Mouse (Mus musculus) heart, embryonic 11.5 days (tissue): ENCODE data around the gene Scg3. TPM values are rescaled to one million over a fixed set of nuclear protein-coding genes. Genes with fewer than 3 reads are reported as not detected.

Experiments
- ATAC-seq: fragments of 200-750 bp; cut with Nextera tagmentation; replicated peaks from 2 replicates; pipeline ENCODE4 v1.8.0; 2017; ENCODE audit warnings: moderate library complexity; ENCODE audit not compliant: insufficient number of reproducible peaks, low FRiP score, low TSS enrichment
- H3K27ac ChIP-seq: fragments of 300-500 bp; sonication (generic); 2 replicates; pipeline ENCODE4 v1.5.1; 2014; ENCODE audit warnings: mild to moderate bottlenecking, low read depth, low read length
- H3K27me3 ChIP-seq: fragments of 300-500 bp; sonication (generic); 2 replicates; pipeline ENCODE4 v1.6.1; 2014; ENCODE audit warnings: mild to moderate bottlenecking, low read length, mixed read lengths; ENCODE audit not compliant: control insufficient read depth, insufficient read depth
- H3K36me3 ChIP-seq: fragments of 300-500 bp; sonication (generic); 2 replicates; pipeline ENCODE4 v1.6.1; 2014; ENCODE audit warnings: mild to moderate bottlenecking, low read length, moderate library complexity, mixed read lengths; ENCODE audit not compliant: control insufficient read depth, insufficient read depth
- H3K4me1 ChIP-seq: fragments of 300-500 bp; sonication (generic); 2 replicates; pipeline ENCODE4 v1.6.1; 2014; ENCODE audit warnings: low read length; ENCODE audit not compliant: control insufficient read depth, insufficient read depth
- H3K4me2 ChIP-seq: fragments of 300-500 bp; sonication (generic); 2 replicates; pipeline ENCODE4 v1.6.1; 2014; ENCODE audit warnings: mild to moderate bottlenecking, moderate library complexity
- H3K4me3 ChIP-seq: fragments of 300-500 bp; sonication (generic); 2 replicates; pipeline ENCODE4 v1.5.1; 2014; ENCODE audit warnings: low read depth, low read length
- H3K9ac ChIP-seq: fragments of 300-500 bp; sonication (generic); 2 replicates; pipeline ENCODE4 v1.6.1; 2014; ENCODE audit warnings: mild to moderate bottlenecking, low read depth, low read length, moderate library complexity
- H3K9me3 ChIP-seq: fragments of 300-500 bp; sonication (generic); replicated peaks from 2 replicates; pipeline ENCODE4 v1.6.1; 2016; ENCODE audit warnings: low read length; ENCODE audit not compliant: control insufficient read depth
- WGBS: fragments of 180-500 bp; shearing (Covaris S2); extraction: QIAGEN DNeasy Blood & Tissue Kit; methylation state at CpG from one replicate; pipeline ENCODE4 v1.1.7; 2014; ENCODE audit not compliant: insufficient replicate concordance; 5-methylcytosine and 5-hydroxymethylcytosine counted together
- polyA plus RNA-seq: library from polyadenylated mRNA; unstranded; fragments of >200 nt; fragmentation: Nextera tagmentation; extraction: Ambion mirVana; gene quantifications from 2 replicates; pipeline ENCODE4 v1.2.1, GENCODE M21; 2014

The Scg3 gene
- polyA plus RNA-seq, 1 experiment from 2014 or later: 0.33 TPM

DNA sequence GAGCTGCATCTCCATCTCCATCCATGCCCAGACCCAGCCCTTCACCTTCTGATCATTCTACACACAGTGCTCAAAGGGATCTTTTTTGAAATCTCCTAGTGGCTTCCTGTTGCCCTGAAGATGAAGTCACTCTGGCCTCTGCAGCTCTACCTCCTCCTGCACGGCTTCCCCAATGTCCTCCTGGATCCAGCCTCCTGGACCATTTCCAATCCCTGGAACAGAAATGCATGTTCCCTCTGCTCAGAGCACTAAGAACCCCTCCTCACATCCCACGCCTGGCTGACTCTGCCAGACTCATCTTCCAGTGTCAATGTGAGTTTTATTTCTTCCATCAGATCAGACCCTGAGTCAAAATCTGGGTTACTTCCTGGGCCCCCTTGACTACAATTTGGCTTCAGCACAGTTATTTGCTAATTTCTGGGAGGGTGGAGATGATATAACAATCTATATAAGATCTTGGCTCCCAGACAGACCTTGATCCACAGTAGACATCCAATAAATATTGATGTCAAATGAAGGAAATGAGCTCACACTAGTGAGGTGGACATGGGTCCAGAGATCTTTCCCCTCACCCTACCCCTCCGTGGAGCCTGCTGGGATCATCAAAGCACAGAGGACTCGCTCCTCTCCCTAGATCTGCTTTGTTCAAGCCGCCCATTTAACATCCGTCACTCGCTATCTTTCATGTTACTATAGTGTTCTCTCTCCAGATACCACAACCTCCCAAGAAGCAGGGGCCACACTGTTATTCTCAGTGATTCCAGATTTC, 83.5 kb downstream of the Scg3 start:
- no peaks in the 10 kb centered on the region for H3K27me3 ChIP-seq
- no peaks in the 10 kb centered on the region for H3K36me3 ChIP-seq
- no peak overlapping the region for H3K9ac ChIP-seq
- H3K4me3 ChIP-seq: no peak overlapping the region
- H3K4me1 ChIP-seq: 0 out of 2 replicates have a peak, but pooled peaks cover 4% of the 10 kb centered on the region
- H3K27ac ChIP-seq: no peak overlapping the region
- 64% methylated on average over 7 of the region's 7 CpGs for WGBS
- H3K9me3 ChIP-seq: no peaks in the 10 kb centered on the region
- no peak for ATAC-seq
- H3K4me2 ChIP-seq: no peak overlapping the region

DNA sequence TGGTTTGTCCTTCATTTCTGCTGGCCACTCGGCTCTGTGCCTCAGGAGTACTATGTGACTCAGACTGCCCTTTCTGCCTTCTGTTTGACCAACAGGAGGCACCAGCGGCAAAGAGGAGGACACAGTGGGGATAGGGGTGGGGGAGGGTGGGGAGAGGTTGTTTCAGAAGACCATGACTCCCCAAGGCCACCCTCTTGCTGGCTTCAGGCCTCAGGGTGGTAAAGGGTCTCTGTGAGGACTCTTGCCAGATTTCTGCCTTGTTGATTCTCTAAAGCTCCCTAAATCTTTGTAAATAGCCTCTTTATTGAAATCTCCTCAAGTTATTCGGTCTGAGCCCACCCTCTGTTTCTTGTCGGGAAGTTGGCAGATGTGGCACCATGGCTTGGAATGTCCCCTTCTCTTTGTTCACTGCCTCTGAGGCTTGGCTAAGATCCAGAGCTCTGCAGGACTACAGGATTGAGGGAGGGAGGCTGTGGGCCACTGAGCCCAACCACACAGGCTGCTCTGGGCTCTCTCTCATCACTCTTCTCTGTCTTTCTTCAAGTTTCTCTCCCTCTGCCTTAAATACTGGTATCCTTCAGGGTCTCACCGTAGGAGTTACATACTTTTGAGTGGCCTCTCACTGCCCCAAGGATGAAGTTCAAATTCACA, 84.5 kb downstream of the Scg3 start:
- Histone ChIP-seq H3K4me3 (no peak overlapping the region), H3K27me3 (no peaks in the 10 kb centered on the region), H3K9me3 (no peaks in the 10 kb centered on the region), H3K4me1 (0 out of 2 replicates have a peak, but pooled peaks cover 4% of the 10 kb centered on the region), H3K36me3 (no peaks in the 10 kb centered on the region), H3K4me2 (no peak overlapping the region), H3K27ac (peak overlapping the region; percentile 11; the same call in 1 of the 2 replicates), H3K9ac (no peak overlapping the region)
- 39% methylated on average over 5 of the region's 5 CpGs for WGBS
- ATAC-seq: no peak

DNA sequence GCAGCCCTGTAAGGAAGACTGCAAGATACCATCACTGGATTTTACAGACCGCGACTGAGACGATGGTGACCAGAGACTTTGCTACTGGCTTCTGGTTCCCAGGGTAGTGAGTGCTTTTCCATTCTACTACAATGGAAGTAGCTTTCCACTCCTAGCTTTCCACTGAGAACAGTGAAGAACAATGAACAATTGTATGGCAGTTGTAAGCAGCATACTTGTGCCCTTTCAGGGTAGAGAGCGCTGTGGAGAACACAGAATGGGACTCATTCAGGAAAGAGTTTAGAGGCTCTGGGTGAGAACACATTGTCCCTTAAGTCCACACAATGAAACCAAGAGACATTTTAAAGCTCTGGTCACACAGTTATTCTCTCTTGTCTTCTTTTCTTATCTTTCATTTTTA, 86.3 kb downstream of the Scg3 start:
- H3K4me1 ChIP-seq: 0 out of 2 replicates have a peak, but pooled peaks cover 4% of the 10 kb centered on the region
- no peak overlapping the region for H3K4me2 ChIP-seq
- no peaks in the 10 kb centered on the region for H3K36me3 ChIP-seq
- no peak overlapping the region for H3K9ac ChIP-seq
- ATAC-seq: no peak
- H3K27me3 ChIP-seq: no peaks in the 10 kb centered on the region
- no peaks in the 10 kb centered on the region for H3K9me3 ChIP-seq
- no peak overlapping the region for H3K27ac ChIP-seq
- no peak overlapping the region for H3K4me3 ChIP-seq
- 79% methylated on average over 4 of the region's 4 CpGs for WGBS

DNA sequence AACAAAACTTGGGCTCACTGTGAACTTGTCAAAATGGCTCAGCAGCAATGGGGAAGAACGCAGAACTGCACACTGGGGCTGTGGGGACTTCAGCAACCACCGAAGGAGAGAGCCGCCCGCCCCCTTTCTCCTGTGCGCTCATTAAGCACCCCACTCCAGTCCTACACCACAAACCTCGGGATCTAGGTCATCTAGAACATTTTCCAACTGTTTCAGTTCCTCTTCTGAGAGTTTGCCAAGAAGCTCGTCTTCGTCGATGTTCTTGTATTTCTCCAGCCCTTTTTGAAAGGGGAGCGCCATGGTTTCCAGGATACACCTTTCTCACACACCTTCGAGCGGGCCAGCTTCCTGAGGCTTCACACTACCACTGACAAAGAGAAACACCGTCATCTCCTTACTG, 86.8 kb downstream of the Scg3 start:
- H3K27me3 ChIP-seq: no peaks in the 10 kb centered on the region
- H3K4me1 ChIP-seq: 0 out of 2 replicates have a peak, but pooled peaks cover 4% of the 10 kb centered on the region
- no peak overlapping the region for H3K4me2 ChIP-seq
- ATAC-seq: no peak
- WGBS: 84% methylated on average over 13 of the region's 13 CpGs
- no peak overlapping the region for H3K9ac ChIP-seq
- no peaks in the 10 kb centered on the region for H3K36me3 ChIP-seq
- H3K27ac ChIP-seq: no peak overlapping the region
- H3K4me3 ChIP-seq: no peak overlapping the region
- H3K9me3 ChIP-seq: no peaks in the 10 kb centered on the region

DNA sequence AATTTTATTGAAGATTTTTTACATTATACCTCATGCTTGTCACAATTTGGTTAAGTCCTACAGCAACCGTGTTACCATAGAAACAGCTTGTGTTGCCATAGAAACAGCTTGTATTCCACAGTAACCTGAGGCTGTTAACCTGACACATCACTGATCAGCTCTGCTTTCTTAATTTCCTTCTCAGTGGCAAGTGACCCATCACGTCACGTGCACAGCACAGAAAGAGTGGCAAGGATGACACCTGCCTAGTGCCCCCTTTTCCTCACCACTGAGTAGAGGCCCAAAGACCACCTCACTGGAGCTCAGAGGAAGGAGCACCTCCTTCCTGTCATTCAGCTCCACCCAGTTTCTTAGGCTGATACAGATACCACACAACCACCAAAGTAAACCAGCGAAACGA, 90.4 kb downstream of the Scg3 start:
- no peak overlapping the region for H3K4me2 ChIP-seq
- no peak overlapping the region for H3K4me3 ChIP-seq
- no peaks in the 10 kb centered on the region for H3K36me3 ChIP-seq
- no peaks in the 10 kb centered on the region for H3K27me3 ChIP-seq
- H3K9ac ChIP-seq: no peak overlapping the region
- H3K27ac ChIP-seq: no peak overlapping the region
- WGBS: 73% methylated on average over 5 of the region's 5 CpGs
- no peaks in the 10 kb centered on the region for H3K9me3 ChIP-seq
- no peak for ATAC-seq
- H3K4me1 ChIP-seq: no peaks in the 10 kb centered on the region

Other genes starting within 250 kb of the Scg3 start
- gene Leo1, start 242.5 kb downstream of the Scg3 start, polyA plus RNA-seq: 33.5 and 36.0 TPM in 2 replicates
- 80.0 and 86.9 TPM in 2 replicates for gene Tmod3, start 124.4 kb downstream of the Scg3 start, polyA plus RNA-seq
- 5.9 and 6.1 TPM in 2 replicates for gene Tmod2, start 72.7 kb downstream of the Scg3 start, polyA plus RNA-seq
- gene Lysmd2, start 58.3 kb downstream of the Scg3 start, polyA plus RNA-seq: 16.3 and 18.4 TPM in 2 replicates
- gene Bmp5, start 91.3 kb upstream of the Scg3 start, polyA plus RNA-seq: 11.2 and 14.5 TPM in 2 replicates